Mouse (Mus musculus): ENCODE results near the gene Ndufv1.
A peak's percentile ranks its signal among the peaks of the same experiment; 100 is the strongest.

The Ndufv1 gene

GRCm38 (mm10) chr19:4001752-4002151 lies 10.9 kb downstream of the Ndufv1 start:
- no peak for DNase-seq (ENCODE audit: low spot score)

- DNase-seq (ENCODE audit: low spot score) = no peak
Measured at GRCm38 (mm10) chr19:4000949-4001525, 11.6 kb downstream of the Ndufv1 start.

- DNase-seq (ENCODE audit: low spot score) = peak; percentile 98
Measured at GRCm38 (mm10) chr19:4000119-4000900, 12.3 kb downstream of the Ndufv1 start, which contains the start of the genes Nudt8 and Gm49405. Gene Nudt8, plus strand, starts transcription at chr19:4000580. Gene Gm49405, plus strand, starts transcription at chr19:4000626.

GRCm38 (mm10) chr19:3999121-3999730 lies 13.4 kb downstream of the Ndufv1 start:
- no peak for DNase-seq (ENCODE audit: low spot score)

- no peak for DNase-seq (ENCODE audit: low spot score)
Measured at GRCm38 (mm10) chr19:3998335-3998734, 14.3 kb downstream of the Ndufv1 start.

GRCm38 (mm10) chr19:3997231-3997630 lies 15.4 kb downstream of the Ndufv1 start:
- no peak for DNase-seq (ENCODE audit: low spot score)

- DNase-seq (ENCODE audit: low spot score) = no peak
Measured at GRCm38 (mm10) chr19:3996747-3997146, 15.9 kb downstream of the Ndufv1 start.

- DNase-seq (ENCODE audit: low spot score) = no peak
Measured at GRCm38 (mm10) chr19:3996106-3996505, 16.5 kb downstream of the Ndufv1 start.

GRCm38 (mm10) chr19:3995505-3995904 lies 17.1 kb downstream of the Ndufv1 start:
- no peak for DNase-seq (ENCODE audit: low spot score)

- no peak for DNase-seq (ENCODE audit: low spot score)
Measured at GRCm38 (mm10) chr19:3994932-3995331, 17.7 kb downstream of the Ndufv1 start.

- DNase-seq (ENCODE audit: low spot score) = no peak
Measured at GRCm38 (mm10) chr19:3992416-3992815, 20.2 kb downstream of the Ndufv1 start, which contains the start of gene Tbx10. Gene Tbx10, plus strand, starts transcription at chr19:3992752.

- no peak for DNase-seq (ENCODE audit: low spot score)
Measured at GRCm38 (mm10) chr19:3991966-3992365, 20.6 kb downstream of the Ndufv1 start.

- no peak for DNase-seq (ENCODE audit: low spot score)
Measured at GRCm38 (mm10) chr19:3991562-3991961, 21.0 kb downstream of the Ndufv1 start.

- no peak for DNase-seq (ENCODE audit: low spot score)
Measured at GRCm38 (mm10) chr19:3990804-3991203, 21.8 kb downstream of the Ndufv1 start.

GRCm38 (mm10) chr19:3988750-3989149 lies 23.9 kb downstream of the Ndufv1 start:
- DNase-seq (ENCODE audit: low spot score) = peak; percentile 33

GRCm38 (mm10) chr19:3988066-3988465 lies 24.5 kb downstream of the Ndufv1 start:
- no peak for DNase-seq (ENCODE audit: low spot score)

- DNase-seq (ENCODE audit: low spot score) = peak; percentile 54
Measured at GRCm38 (mm10) chr19:3986334-3986733, 26.3 kb downstream of the Ndufv1 start, which contains the start of gene Acy3. Gene Acy3, plus strand, starts transcription at chr19:3986570.

- peak; percentile 74 for DNase-seq (ENCODE audit: low spot score)
Measured at GRCm38 (mm10) chr19:3985261-3985681, 27.3 kb downstream of the Ndufv1 start.

GRCm38 (mm10) chr19:3983527-3984200 lies 28.9 kb downstream of the Ndufv1 start:
- DNase-seq (ENCODE audit: low spot score) = no peak

GRCm38 (mm10) chr19:3980917-3981316 lies 31.7 kb downstream of the Ndufv1 start:
- DNase-seq (ENCODE audit: low spot score) = no peak

- peak; percentile 95 for DNase-seq (ENCODE audit: low spot score)
Measured at GRCm38 (mm10) chr19:3980309-3980708, 32.3 kb downstream of the Ndufv1 start.

- DNase-seq (ENCODE audit: low spot score) = no peak
Measured at GRCm38 (mm10) chr19:3975866-3976265, 36.7 kb downstream of the Ndufv1 start.

Data from retina, embryonic 14.5 days (tissue).